Mouse (Mus musculus): Measurements from ENCODE around the gene Akap10.

GRCm38 (mm10) chr11:61908315-61908714, 21.7 kb downstream of the Akap10 start:
- TF ChIP-seq CTCF (IDR thresholded peaks at IDR 0.05; ENCODE audit: low read depth, low read length) (no peak), TAL1 (conservative IDR thresholded peaks at IDR 0.05; ENCODE audit: low read depth, low read length) (no peak), POLR2AphosphoS5 (IDR thresholded peaks at IDR 0.05; ENCODE audit: insufficient replicate concordance, low read depth, low read length) (no peak)

Data from G1E (cell line).